Comparison of ENCODE assay signal across 7 mouse cellular contexts in genomic region chr16:97443670-97444263, GRCm38 (mm10). TPM values are rescaled to one million over a fixed set of nuclear protein-coding genes. Genes with fewer than 3 reads are reported as not detected.
A peak's percentile ranks its signal among the peaks of the same experiment; 100 is the strongest.
DNase-seq lines count a peak whose midpoint lies in the region; ATAC-seq and TF ChIP-seq lines count a peak whose summit lies in the region.

No protein-coding gene starts in this region.

- ATAC-seq in erythroblast, adult 5-6 weeks (replicated peaks; ENCODE audit: low FRiP score, poor library complexity, severe bottlenecking), result peak; percentile 73
- ATAC-seq in inflammation-experienced regulatory T-cells, adult 6 months, result peak; percentile 78
- ATAC-seq in liver, postnatal 0 days, result peak; percentile 56; the same call in 1 of the 2 replicates

- H3K27ac ChIP-seq in bone marrow macrophage, adult 2 months (ENCODE audit: insufficient read depth, low read depth, low read length), result no peak overlapping the region
- no peak overlapping the region for H3K27ac ChIP-seq in liver, postnatal 0 days (ENCODE audit: low read depth)

- H3K4me1 ChIP-seq in bone marrow macrophage, adult 2 months (ENCODE audit: control insufficient read depth, insufficient read depth, low read length), result no peaks in the 10 kb centered on the region
- no peaks in the 10 kb centered on the region for H3K4me1 ChIP-seq in liver, postnatal 0 days (ENCODE audit: insufficient read depth)

- H3K36me3 ChIP-seq in liver, postnatal 0 days (replicated peaks; ENCODE audit: insufficient read depth, low read length), result no peaks in the 10 kb centered on the region

- no peak overlapping the region for H3K9ac ChIP-seq in liver, postnatal 0 days (replicated peaks)

- no peaks in the 10 kb centered on the region for H3K9me3 ChIP-seq in liver, postnatal 0 days (ENCODE audit: low read length)

- no peaks in the 10 kb centered on the region for H3K27me3 ChIP-seq in liver, postnatal 0 days (ENCODE audit: insufficient read depth, low read length)

- peak; percentile 61; the same call in 1 of the 2 replicates for TF ChIP-seq CTCF in bone marrow macrophage, adult 2 months (IDR thresholded peaks at IDR 0.05; ENCODE audit: low read depth, low read length)
- peak; percentile 89 for TF ChIP-seq CTCF in liver, postnatal 0 days (IDR thresholded peaks at IDR 0.05; ENCODE audit: low read depth)

- no peak for TF ChIP-seq EP300 in liver, postnatal 0 days (IDR thresholded peaks at IDR 0.05; ENCODE audit: low read depth)

- WGBS in liver, postnatal 0 days (ENCODE audit: insufficient replicate concordance), result 42% methylated on average over 14 of the region's 14 CpGs

- no peak overlapping the region for H3K4me3 ChIP-seq in bone marrow macrophage, adult 2 months (ENCODE audit: insufficient read depth, low read length)
- no peak overlapping the region for H3K4me3 ChIP-seq in liver, postnatal 0 days (ENCODE audit: low read depth, low read length)

- no peak for TF ChIP-seq POLR2A in bone marrow macrophage, adult 2 months (IDR thresholded peaks at IDR 0.05; ENCODE audit: borderline replicate concordance, low read depth, low read length)

- H3K4me2 ChIP-seq in liver, postnatal 0 days (ENCODE audit: low read depth, low read length), result no peak overlapping the region

- peak; percentile 49 for DNase-seq in urinary bladder, postnatal 25 days (ENCODE audit: low spot score)
- DNase-seq in urinary bladder, adult 2 months (ENCODE audit: low spot score), result no peak
- DNase-seq in liver, postnatal 0 days, result peak; percentile 28
- peak; percentile 85 for DNase-seq in retina, embryonic 14.5 days (ENCODE audit: low spot score)

RNA-seq across cellular contexts. Expression of gene Mx1, which starts 18.9 kb away (rescaled TPM):
- 2.2 TPM in 2 replicates for polyA plus RNA-seq in urinary bladder, adult 2 months (2012; rRNA removed)
- polyA plus RNA-seq in bone marrow macrophage, adult 2 months (2012; ENCODE audit: insufficient read depth, insufficient read length, missing spikeins), result 24.2 and 32.2 TPM in 2 replicates
- total RNA-seq in erythroblast, adult 5-6 weeks (2015; ENCODE audit: low replicate concordance), result 2.1 and 3.6 TPM in 2 replicates
- total RNA-seq in erythroblast, adult 5-6 weeks (2017; ENCODE audit: low replicate concordance), result 8.5 and 9.1 TPM in 2 replicates
- polyA plus RNA-seq in inflammation-experienced regulatory T-cells, adult 6 months (2017; shearing (Covaris generic)), result 10 to 100 TPM in 1 of 3 experiments, 1 to 10 TPM in 2; 3.7 to 10.8 (median 7.2) TPM
- polyA plus RNA-seq in liver, postnatal 0 days (2015; fragmentation: Nextera tagmentation; extraction: Ambion mirVana), result 0.63 and 1.0 TPM in 2 replicates
